In genomic region chr4:141010118-141010517, GRCm38 (mm10) we compare ENCODE assay signal across 8 mouse cellular contexts. TPM values are rescaled to one million over a fixed set of nuclear protein-coding genes. Genes with fewer than 3 reads are reported as not detected.
DNase-seq lines count a peak whose midpoint lies in the region; ATAC-seq lines count a peak whose summit lies in the region.

Gene Mfap2, plus strand, starts transcription at chr4:141010418.

- WGBS in liver, embryonic 11.5 days: 23% methylated on average over 7 of the region's 7 CpGs

- H3K9me3 ChIP-seq in liver, embryonic 11.5 days (ENCODE audit: control insufficient read depth, low read length): no peaks in the 10 kb centered on the region

- peaks cover 16% of the 10 kb centered on the region for H3K4me1 ChIP-seq in liver, embryonic 11.5 days (replicated peaks; ENCODE audit: control insufficient read depth, insufficient read depth, low read length)

- no peak for ATAC-seq in liver, embryonic 11.5 days (replicated peaks; ENCODE audit: low FRiP score)
- ATAC-seq in erythroblast, adult 5-6 weeks (replicated peaks; ENCODE audit: low FRiP score, poor library complexity, severe bottlenecking): no peak

- H3K36me3 ChIP-seq in liver, embryonic 11.5 days (ENCODE audit: control insufficient read depth, insufficient read depth, low read length): peaks cover 16% of the 10 kb centered on the region

- H3K27ac ChIP-seq in liver, embryonic 11.5 days (ENCODE audit: low read depth, low read length): peak within 1 kb of the TSS; percentile 17; the same call in 1 of the 2 replicates

- H3K27me3 ChIP-seq in liver, embryonic 11.5 days (replicated peaks; ENCODE audit: control insufficient read depth, insufficient read depth, low read length): peaks cover 16% of the 10 kb centered on the region

- peak within 1 kb of the TSS; percentile 58 for H3K9ac ChIP-seq in liver, embryonic 11.5 days (ENCODE audit: low read depth, low read length)

- H3K4me2 ChIP-seq in liver, embryonic 11.5 days: peak within 1 kb of the TSS; percentile 66

- H3K4me3 ChIP-seq in liver, embryonic 11.5 days (ENCODE audit: low read depth, low read length): peak within 1 kb of the TSS; percentile 51

- DNase-seq in gastrocnemius, postnatal 10 days: no peak
- no peak for DNase-seq in gastrocnemius, adult 18-20 months (ENCODE audit: low spot score)
- no peak for DNase-seq in urinary bladder, adult 2 months (ENCODE audit: low spot score)
- no peak for DNase-seq in urinary bladder, postnatal 14 days (ENCODE audit: low spot score)
- no peak for DNase-seq in liver, embryonic 11.5 days (ENCODE audit: low spot score)
- no peak for DNase-seq in spleen, postnatal 36 days (ENCODE audit: low spot score in 2 of 2)
- DNase-seq in urinary bladder, postnatal 10 days (ENCODE audit: low spot score): no peak

RNA-seq across cellular contexts. Expression of gene Mfap2, which starts in this region (rescaled TPM):
- total RNA-seq in gastrocnemius, postnatal 10 days (2021): 10 to 100 TPM; 79.1 to 88.6 TPM
- total RNA-seq in gastrocnemius, adult 18-20 months (2021): 1 to 10 TPM; 1.1 to 2.3 TPM
- polyA plus RNA-seq in urinary bladder, adult 2 months (2012; rRNA removed): 37.6 and 37.9 TPM in 2 replicates
- polyA plus RNA-seq in liver, embryonic 11.5 days (2014; fragmentation: Nextera tagmentation; extraction: Ambion mirVana): 107 and 128 TPM in 2 replicates
- total RNA-seq in erythroblast, adult 5-6 weeks (2015; ENCODE audit: low replicate concordance): not detected in 2 replicates
- not detected in 2 replicates for total RNA-seq in erythroblast, adult 5-6 weeks (2017; ENCODE audit: low replicate concordance)

Comparison
In these comparisons a context has a peak if more than half of its experiments do, and no peak if none do; other contexts are left out.
1. RNA of gene Mfap2 (total RNA-seq): 79.1 to 88.6 TPM in gastrocnemius, postnatal 10 days; 1.1 to 2.3 TPM in gastrocnemius, adult 18-20 months and not detected in erythroblast, adult 5-6 weeks; every median in the first group is over 10 times any median in the second.